Mouse (Mus musculus) embryonic facial prominence, embryonic 12.5 days (tissue): ENCODE measurements around the gene Zfp148. TPM values are rescaled to one million over a fixed set of nuclear protein-coding genes. Genes with fewer than 3 reads are reported as not detected.

Source experiments
- ATAC-seq: fragments of 200-750 bp; cut with Nextera tagmentation; 2 replicates; pipeline ENCODE4 v1.8.0; 2017; ENCODE audit not compliant: insufficient number of reproducible peaks, insufficient read depth, low FRiP score, low TSS enrichment
- H3K27ac ChIP-seq: fragments of 300-500 bp; sonication (generic); 2 replicates; pipeline ENCODE4 v1.5.1; 2016; ENCODE audit warnings: mild to moderate bottlenecking
- H3K27me3 ChIP-seq: fragments of 300-500 bp; sonication (generic); 2 replicates; pipeline ENCODE4 v1.6.1; 2016; ENCODE audit warnings: mild to moderate bottlenecking, moderate library complexity
- H3K36me3 ChIP-seq: fragments of 300-500 bp; sonication (generic); 2 replicates; pipeline ENCODE4 v1.6.1; 2016; ENCODE audit warnings: mild to moderate bottlenecking
- H3K4me1 ChIP-seq: fragments of 300-500 bp; sonication (generic); 2 replicates; pipeline ENCODE4 v1.6.1; 2016
- H3K4me2 ChIP-seq: fragments of 300-500 bp; sonication (generic); replicated peaks from 2 replicates; pipeline ENCODE4 v1.6.1; 2016; ENCODE audit warnings: mild to moderate bottlenecking, moderate library complexity
- H3K4me3 ChIP-seq: fragments of 300-500 bp; sonication (generic); 2 replicates; pipeline ENCODE4 v1.5.1; 2016; ENCODE audit warnings: mild to moderate bottlenecking
- H3K9ac ChIP-seq: fragments of 300-500 bp; sonication (generic); 2 replicates; pipeline ENCODE4 v1.6.1; 2016; ENCODE audit warnings: mild to moderate bottlenecking, moderate library complexity
- H3K9me3 ChIP-seq: fragments of 300-500 bp; sonication (generic); 2 replicates; pipeline ENCODE4 v1.6.1; 2016; ENCODE audit warnings: mild to moderate bottlenecking, moderate library complexity
- WGBS: fragments of 180-500 bp; shearing (Covaris S2); methylation state at CpG from one replicate; pipeline ENCODE4 v1.1.7; 2016; 5-methylcytosine and 5-hydroxymethylcytosine counted together
- polyA plus RNA-seq: library from polyadenylated mRNA; unstranded; fragments of >200 nt; fragmentation: Nextera tagmentation; extraction: Ambion mirVana; gene quantifications from 2 replicates; pipeline ENCODE4 v1.2.1, GENCODE M21; 2016

Gene Zfp148
- polyA plus RNA-seq, 1 experiment from 2014 or later, result 68.3 TPM

GRCm38 (mm10) chr16:33516807-33517565 is 136.3 kb downstream of the Zfp148 start, which contains the start of gene Slc12a8:
Gene Slc12a8, plus strand, starts transcription at chr16:33517328.
- WGBS, result 3% methylated on average over 27 of the region's 27 CpGs
- Histone ChIP-seq H3K4me2 (peak within 1 kb of the TSS; percentile 73), H3K9me3 (no peaks in the 10 kb centered on the region), H3K27me3 (0 out of 2 replicates have a peak, but pooled peaks cover 7% of the 10 kb centered on the region), H3K9ac (peak within 1 kb of the TSS; percentile 38), H3K27ac (no peak within 1 kb of the TSS), H3K36me3 (no peaks in the 10 kb centered on the region), H3K4me3 (peak within 1 kb of the TSS; percentile 37), H3K4me1 (peaks cover 12% of the 10 kb centered on the region)
- ATAC-seq, result 0 out of 2 replicates have a peak, but pooled peaks have one; percentile 22

GRCm38 (mm10) chr16:33517627-33518026 is 137.0 kb downstream of the Zfp148 start:
- 0 out of 2 replicates have a peak, but pooled peaks cover 7% of the 10 kb centered on the region for H3K27me3 ChIP-seq
- WGBS, result 27% methylated on average over 4 of the region's 4 CpGs
- no peak for ATAC-seq

DNA sequence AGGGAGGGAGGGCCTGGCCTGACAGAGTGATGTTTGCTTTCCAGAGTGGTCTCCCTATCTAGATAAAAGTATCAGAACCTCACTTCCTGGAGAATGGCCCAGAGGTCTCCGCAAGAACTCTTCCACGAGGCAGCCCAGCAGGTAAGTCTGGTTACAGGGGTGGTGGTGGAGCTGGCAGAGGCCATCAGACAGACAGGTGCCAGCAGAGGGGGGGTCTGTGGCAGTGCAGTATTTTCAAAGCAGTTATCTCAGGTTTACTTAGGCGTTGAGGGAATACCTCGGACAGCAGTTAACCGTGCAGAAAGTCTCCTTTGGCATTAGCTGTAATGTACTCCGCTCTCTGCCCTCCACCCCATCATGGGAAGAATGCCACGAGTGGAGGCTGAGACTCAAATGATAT is 137.6 kb downstream of the Zfp148 start:
- H3K27ac ChIP-seq, result no peak overlapping the region
- WGBS, result 65% methylated on average over 7 of the region's 7 CpGs
- ATAC-seq, result no peak

More at GRCm38 (mm10) chr16:33517627-33518026, 137.0 kb downstream of the Zfp148 start:
- H3K9me3 ChIP-seq, result no peaks in the 10 kb centered on the region
- peak overlapping the region; percentile 38; the same call in 1 of the 2 replicates for H3K9ac ChIP-seq
- H3K27ac ChIP-seq, result no peak overlapping the region
- H3K4me2 ChIP-seq, result peak overlapping the region; percentile 73
- no peaks in the 10 kb centered on the region for H3K36me3 ChIP-seq
- peak overlapping the region; percentile 37; the same call in 1 of the 2 replicates for H3K4me3 ChIP-seq
- H3K4me1 ChIP-seq, result peaks cover 12% of the 10 kb centered on the region

DNA sequence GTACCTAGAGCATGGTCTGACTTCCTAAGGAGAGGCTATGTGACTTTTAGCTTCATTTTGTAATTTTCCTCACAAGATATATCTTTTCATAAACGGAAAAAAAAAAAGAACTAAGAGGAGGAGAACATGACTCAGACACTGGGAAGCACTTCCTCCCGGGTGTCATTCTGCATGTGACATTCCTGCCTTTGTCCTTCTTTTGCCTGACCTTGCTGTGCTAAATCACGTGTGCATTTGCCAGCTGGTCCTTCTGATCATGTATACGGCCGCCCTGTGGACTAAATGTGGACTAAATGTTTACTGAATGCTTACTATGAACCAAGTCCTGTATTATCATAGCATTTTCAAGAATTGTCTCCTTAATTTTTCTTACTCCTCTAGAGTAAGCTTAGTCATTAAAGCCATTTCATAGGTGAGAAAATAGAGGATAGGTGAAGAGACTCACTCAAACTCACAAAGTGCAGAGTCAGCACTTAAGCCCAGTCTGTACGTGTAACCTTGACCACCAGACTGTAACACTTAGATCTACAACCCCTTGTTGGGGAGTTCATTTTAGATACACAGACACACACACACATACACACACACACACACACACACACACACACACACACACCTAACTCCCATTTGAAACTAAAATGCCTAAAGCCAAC is 139.4 kb downstream of the Zfp148 start:
- Histone ChIP-seq H3K9ac (no peak overlapping the region), H3K36me3 (no peaks in the 10 kb centered on the region), H3K27me3 (0 out of 2 replicates have a peak, but pooled peaks cover 7% of the 10 kb centered on the region), H3K27ac (no peak overlapping the region), H3K4me1 (peaks cover 12% of the 10 kb centered on the region), H3K9me3 (no peaks in the 10 kb centered on the region), H3K4me3 (no peak overlapping the region), H3K4me2 (no peak overlapping the region)
- no peak for ATAC-seq
- 82% methylated on average over 6 of the region's 6 CpGs for WGBS

More for the DNA sequence above, 137.6 kb downstream of the Zfp148 start:
- H3K27me3 ChIP-seq, result 0 out of 2 replicates have a peak, but pooled peaks cover 7% of the 10 kb centered on the region
- no peak overlapping the region for H3K9ac ChIP-seq
- no peaks in the 10 kb centered on the region for H3K36me3 ChIP-seq
- no peaks in the 10 kb centered on the region for H3K9me3 ChIP-seq
- no peak overlapping the region for H3K4me3 ChIP-seq
- peaks cover 12% of the 10 kb centered on the region for H3K4me1 ChIP-seq
- H3K4me2 ChIP-seq, result no peak overlapping the region

- no peak overlapping the region for H3K4me3 ChIP-seq
- no peak overlapping the region for H3K4me2 ChIP-seq
- no peak for ATAC-seq
- H3K27ac ChIP-seq, result no peak overlapping the region
- H3K9ac ChIP-seq, result no peak overlapping the region
- H3K9me3 ChIP-seq, result no peaks in the 10 kb centered on the region
- 0 out of 2 replicates have a peak, but pooled peaks cover 7% of the 10 kb centered on the region for H3K27me3 ChIP-seq
- no peaks in the 10 kb centered on the region for H3K36me3 ChIP-seq
- H3K4me1 ChIP-seq, result peaks cover 3% of the 10 kb centered on the region
- WGBS, result 63% methylated on average over 4 of the region's 4 CpGs
Measured at GRCm38 (mm10) chr16:33522516-33522915, 141.9 kb downstream of the Zfp148 start.

GRCm38 (mm10) chr16:33523571-33523970 is 142.9 kb downstream of the Zfp148 start:
- Histone ChIP-seq H3K36me3 (no peaks in the 10 kb centered on the region), H3K4me3 (no peak overlapping the region), H3K9me3 (no peaks in the 10 kb centered on the region), H3K9ac (no peak overlapping the region), H3K27ac (no peak overlapping the region), H3K27me3 (no peaks in the 10 kb centered on the region), H3K4me1 (no peaks in the 10 kb centered on the region), H3K4me2 (no peak overlapping the region)
- WGBS, result 72% methylated on average over 10 of the region's 10 CpGs
- ATAC-seq, result no peak

- Histone ChIP-seq H3K4me3 (no peak overlapping the region), H3K9me3 (no peaks in the 10 kb centered on the region), H3K36me3 (no peaks in the 10 kb centered on the region), H3K4me2 (no peak overlapping the region), H3K27me3 (no peaks in the 10 kb centered on the region), H3K27ac (no peak overlapping the region), H3K9ac (no peak overlapping the region), H3K4me1 (no peaks in the 10 kb centered on the region)
- 73% methylated on average over 11 of the region's 11 CpGs for WGBS
- no peak for ATAC-seq
Measured at GRCm38 (mm10) chr16:33529502-33530454, 149.1 kb downstream of the Zfp148 start.

GRCm38 (mm10) chr16:33531184-33531583 is 150.5 kb downstream of the Zfp148 start:
- H3K9me3 ChIP-seq, result no peaks in the 10 kb centered on the region
- no peak overlapping the region for H3K4me2 ChIP-seq
- H3K9ac ChIP-seq, result no peak overlapping the region; the same call in 1 of the 2 replicates
- no peaks in the 10 kb centered on the region for H3K4me1 ChIP-seq
- WGBS, result 73% methylated on average over 8 of the region's 8 CpGs
- no peaks in the 10 kb centered on the region for H3K36me3 ChIP-seq
- no peaks in the 10 kb centered on the region for H3K27me3 ChIP-seq
- H3K4me3 ChIP-seq, result no peak overlapping the region
- no peak overlapping the region for H3K27ac ChIP-seq
- ATAC-seq, result no peak

- Histone ChIP-seq H3K9me3 (no peaks in the 10 kb centered on the region), H3K4me1 (no peaks in the 10 kb centered on the region), H3K27ac (no peak overlapping the region), H3K27me3 (no peaks in the 10 kb centered on the region), H3K9ac (no peak overlapping the region), H3K4me3 (no peak overlapping the region), H3K4me2 (no peak overlapping the region), H3K36me3 (no peaks in the 10 kb centered on the region)
- no peak for ATAC-seq
- WGBS, result 77% methylated on average over 8 of the region's 8 CpGs
Measured at GRCm38 (mm10) chr16:33536456-33536855, 155.8 kb downstream of the Zfp148 start.

- no peaks in the 10 kb centered on the region for H3K9me3 ChIP-seq
- no peak overlapping the region for H3K27ac ChIP-seq
- H3K27me3 ChIP-seq, result no peaks in the 10 kb centered on the region
- no peak overlapping the region for H3K4me3 ChIP-seq
- H3K4me1 ChIP-seq, result no peaks in the 10 kb centered on the region
- ATAC-seq, result no peak
- H3K36me3 ChIP-seq, result no peaks in the 10 kb centered on the region
- no peak overlapping the region for H3K9ac ChIP-seq
- no peak overlapping the region for H3K4me2 ChIP-seq
- 85% methylated on average over 21 of the region's 21 CpGs for WGBS
Measured at GRCm38 (mm10) chr16:33537499-33538225, 157.0 kb downstream of the Zfp148 start.
